Mouse (Mus musculus) T-helper 1 cell (primary cell): ENCODE results near the gene Cacna1h.

ENCODE experiments used
- in situ Hi-C: fragments of 300-600 bp; cut with MboI, MseI; formaldehyde crosslinking; loops from one replicate; pipeline ENCODE4 v1.15.1; 2025; ENCODE audit warnings: high pct_unique_total_duplicates

The Cacna1h gene

DNA sequence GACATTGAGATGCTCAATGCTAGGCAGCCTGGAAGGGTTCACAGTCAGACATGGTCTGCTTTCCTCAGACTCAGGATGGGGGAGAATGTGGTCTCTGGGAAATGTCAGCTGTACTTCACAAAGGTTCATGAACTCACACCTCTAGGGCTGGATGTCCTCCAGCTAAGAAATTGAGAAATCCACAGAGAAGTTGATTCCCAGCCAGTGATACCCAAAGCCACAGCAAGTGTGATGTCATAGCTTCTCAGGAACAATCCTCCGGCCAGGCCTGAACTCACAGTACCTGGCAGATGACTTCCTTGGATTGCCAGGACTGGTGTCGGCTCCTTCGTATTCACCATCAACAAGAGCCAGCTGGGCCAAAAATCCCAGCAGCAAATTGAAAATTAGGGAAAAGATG, 12.3 kb upstream of the Cacna1h start:
- in situ Hi-C loops = no loop called here

DNA sequence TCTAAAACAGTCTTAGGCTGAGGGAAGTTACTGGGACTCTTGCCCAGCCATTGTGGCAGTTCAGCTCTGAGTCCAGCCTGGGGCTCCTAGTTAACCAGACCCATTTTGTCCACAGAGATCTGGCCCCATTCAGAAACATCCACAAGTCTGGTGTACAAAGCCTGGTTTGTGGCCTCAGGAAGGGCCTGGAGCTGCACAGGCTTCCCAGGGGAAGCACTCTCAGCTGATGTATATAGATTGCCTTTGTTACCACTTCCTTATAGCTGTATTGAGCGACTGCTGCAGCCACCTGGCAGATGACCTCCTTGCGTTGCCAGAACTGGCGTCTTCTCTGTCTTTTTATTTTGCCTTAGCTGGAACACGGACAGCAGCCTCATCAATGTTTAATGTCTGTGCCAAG, 11.5 kb upstream of the Cacna1h start:
- in situ Hi-C loops = no loop called here

DNA sequence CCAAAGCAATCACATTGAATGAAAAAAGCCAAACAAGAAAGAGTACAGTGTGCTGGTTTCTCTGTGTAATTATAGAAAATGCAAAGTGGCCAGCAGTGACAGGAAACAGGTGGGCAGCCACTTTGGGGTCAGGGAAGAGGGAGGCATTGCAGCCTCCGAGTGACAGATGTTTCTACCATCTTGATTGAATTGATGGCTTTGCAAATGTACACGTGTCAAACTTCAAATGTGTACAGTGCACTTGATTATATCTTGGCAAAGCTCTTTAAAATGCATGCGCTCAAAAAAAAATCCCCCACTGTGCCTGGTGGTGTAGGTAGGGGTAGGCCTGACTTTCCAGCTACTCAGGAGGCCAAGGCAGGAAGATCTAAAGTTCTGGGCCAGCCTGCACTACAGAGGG, 9.3 kb upstream of the Cacna1h start:
- in situ Hi-C loops = no loop called here

DNA sequence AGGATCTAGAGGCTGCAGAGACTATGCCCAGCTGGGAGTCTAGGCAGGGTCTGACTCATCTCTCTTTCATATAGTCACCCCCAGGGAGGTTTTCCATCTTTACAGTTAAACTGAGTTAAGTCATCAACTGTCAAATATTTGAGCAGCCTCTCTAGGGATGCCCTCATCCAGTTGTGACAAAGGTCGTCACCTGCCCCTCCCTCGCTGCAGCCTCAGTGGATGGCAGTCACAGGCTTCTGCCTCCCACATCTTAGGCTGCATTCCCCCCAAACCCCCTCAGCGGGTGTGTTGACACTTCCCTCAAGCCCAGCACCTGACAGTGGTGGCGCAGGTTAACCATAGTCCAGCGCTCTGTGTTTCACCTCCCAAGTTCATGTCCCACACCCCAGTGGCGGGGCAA, 7.8 kb upstream of the Cacna1h start:
- in situ Hi-C loops = no loop called here

DNA sequence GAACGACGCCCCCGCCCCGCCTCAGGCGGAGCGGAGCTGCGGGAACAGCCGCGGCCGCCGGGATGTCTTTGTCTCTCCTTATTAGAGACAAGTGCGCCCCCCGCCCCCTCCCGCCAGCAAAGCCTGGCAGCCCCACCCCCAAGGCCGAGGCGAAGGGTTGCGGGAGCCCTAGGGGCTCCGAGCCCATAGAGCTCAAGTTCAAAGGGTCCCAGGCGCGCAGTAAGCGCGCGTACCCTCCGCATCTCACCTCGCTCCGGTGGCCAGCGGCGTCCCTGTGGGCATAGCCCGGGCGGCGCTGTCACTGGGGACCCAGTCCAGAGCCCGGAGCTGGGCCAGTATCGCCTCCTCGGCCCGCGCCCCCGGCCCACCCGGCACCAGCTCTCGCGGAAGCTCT, 363 bp downstream of the Cacna1h start:
- in situ Hi-C loops = no loop called here

DNA sequence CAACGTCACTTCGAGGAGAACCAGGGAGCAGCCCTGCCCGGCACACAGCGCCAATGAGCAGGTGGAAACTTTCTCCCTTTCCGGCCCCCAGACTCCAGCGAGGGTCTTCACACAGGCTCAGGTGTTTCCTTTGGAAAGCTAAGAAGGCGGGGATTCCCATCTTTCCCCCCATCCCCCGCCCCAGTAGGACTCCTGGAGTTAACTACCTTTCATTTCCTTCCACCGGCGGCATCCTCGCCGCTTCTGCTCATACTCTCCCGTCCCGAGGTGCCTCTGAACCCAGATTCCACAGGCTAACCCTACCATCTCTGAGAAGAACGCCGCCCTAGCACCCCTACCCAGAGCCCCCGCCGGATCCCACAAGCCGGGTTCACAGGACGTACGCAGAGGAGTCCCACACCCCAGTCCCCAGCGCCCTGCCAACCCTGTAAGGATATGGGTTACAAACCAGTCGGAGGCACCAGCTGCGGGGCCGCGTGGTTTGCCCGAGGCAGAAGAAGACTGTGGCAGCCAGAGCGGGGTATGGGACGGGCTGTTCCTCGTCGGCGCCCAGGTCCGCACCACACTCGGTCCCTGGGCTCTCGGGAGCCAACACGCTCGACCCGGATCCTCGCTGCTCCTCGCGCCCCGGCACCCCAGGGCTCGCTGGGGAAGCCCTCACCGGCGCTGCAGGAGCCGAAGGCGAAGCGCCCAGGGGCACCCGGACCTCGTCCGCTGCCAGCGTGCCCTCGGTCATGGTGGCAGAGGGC, 976 bp downstream of the Cacna1h start:
- in situ Hi-C loops = no loop called here

DNA sequence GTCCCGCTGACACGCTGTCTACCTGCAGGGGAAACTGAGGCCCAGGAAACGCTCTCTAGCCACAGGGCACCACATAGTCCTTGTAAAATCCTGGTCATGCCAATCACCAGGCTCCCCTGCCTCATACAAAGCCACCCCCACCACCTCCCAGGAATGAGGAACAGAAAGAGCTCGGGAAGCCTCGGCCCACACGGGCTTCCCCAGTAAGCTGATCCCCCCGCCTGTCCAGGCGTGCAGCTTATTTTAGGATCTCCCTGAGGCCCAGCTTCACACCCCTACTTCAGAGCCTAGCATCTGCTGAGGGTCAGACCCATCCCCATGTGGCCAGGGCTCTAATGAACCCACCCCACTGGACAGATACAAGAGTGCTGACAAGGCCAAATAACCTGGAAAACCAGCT, 3.0 kb downstream of the Cacna1h start:
- in situ Hi-C loops = no loop called here

DNA sequence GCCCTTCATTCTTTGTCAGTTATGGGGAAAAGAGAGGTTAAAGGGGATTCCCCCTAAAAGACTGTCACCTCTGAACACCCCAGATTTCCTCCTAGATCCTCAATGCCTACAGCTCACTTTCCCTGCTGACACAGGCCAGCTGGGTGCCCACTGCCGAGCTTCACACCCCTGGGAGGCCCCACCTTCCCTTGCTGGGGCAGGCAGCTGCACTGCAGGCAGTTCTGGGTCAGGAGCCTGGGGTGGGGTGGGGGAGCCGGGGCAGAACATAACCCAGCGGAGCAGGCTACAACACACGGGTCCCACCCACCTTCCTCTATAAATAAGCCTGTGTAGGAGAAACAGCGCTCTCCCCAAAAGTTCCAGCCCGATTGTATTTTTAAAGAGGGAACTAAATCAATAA, 3.7 kb downstream of the Cacna1h start:
- in situ Hi-C loops = no loop called here

DNA sequence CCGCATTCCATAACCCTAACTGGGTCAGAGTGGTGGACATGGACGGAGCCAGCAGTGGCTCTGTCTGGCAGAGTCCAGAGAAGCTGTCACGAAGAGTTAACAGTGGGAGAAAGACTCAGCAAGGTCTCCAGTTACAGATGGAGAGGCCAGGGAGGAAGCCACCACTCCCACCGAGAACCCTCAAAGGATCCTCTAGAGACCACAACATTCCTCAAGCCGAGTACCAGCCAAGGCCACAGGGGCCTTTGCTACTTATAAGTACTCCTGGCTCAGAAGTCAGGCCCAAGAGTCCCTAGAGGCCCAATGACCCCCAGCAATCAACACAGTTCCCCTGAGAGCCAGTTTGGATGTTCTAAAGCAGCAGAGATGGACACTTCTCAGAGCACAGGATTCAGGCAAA, 4.3 kb downstream of the Cacna1h start:
- in situ Hi-C loops = no loop called here

DNA sequence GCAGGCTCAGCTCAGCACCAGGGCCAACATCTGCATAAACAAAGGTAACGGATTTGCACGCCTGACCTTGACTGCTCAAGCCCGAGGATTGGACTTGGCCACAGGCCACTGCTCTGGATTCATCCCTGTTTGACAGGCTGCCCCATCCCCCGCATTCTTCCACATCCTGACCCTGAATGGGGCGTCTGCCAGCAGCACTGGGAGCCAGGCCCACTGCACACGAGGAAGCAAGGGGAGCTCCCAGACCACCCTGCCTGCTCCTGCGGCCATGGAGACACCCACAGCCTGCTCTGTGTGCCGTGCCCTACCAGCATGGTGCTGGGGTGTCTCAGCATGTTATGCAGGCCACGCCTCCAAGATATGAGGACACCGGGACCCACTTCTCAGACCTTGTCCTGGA, 6.1 kb downstream of the Cacna1h start:
- in situ Hi-C loops = no loop called here

DNA sequence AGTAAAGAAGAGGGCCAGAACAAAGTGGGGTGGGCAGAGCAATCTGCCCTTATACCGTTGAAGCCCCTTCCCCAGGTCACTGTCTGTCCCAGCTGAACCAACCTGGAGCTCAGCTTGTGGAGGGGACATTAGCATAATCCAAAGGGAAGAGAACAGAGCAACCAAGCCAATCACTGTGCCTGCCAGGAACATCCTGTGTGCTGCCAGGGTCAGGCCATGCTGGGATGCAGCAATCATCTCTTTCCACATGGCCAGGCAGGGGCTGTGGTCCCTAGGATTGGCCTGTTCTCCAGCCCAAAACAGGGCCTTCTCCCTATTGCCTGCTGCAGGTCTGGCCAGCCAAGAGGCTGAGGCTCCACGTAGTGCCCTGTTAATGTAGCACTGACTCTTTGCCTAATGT, 7.6 kb downstream of the Cacna1h start:
- in situ Hi-C loops = no loop called here

DNA sequence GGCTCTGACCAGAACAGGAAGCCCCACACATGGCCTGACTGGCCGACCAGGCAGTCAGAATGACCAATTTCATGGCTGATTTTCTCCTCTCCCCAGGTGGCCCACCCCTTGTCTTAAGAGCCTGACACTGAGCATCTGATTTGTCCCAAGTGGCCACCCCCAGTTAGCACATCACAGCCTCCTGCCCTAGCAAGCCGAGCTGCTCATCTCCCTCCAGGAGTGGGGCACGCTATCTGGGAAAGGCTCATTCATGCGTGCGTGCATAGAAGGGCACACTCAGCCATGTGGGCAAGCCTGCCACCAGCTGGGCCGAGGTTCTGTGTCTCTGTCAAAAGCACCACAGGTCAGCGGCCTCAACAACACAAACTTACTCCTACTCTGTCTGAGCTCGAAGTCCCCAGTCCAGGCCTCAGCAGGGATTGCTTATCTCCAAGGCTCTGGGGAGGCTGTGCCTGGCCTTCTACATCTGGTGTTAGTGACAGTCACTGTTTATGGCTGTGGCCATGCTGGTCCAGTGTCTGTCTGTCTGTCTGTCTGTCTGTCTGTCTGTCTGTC, 9.0 kb downstream of the Cacna1h start:
- in situ Hi-C loops = no loop called here

DNA sequence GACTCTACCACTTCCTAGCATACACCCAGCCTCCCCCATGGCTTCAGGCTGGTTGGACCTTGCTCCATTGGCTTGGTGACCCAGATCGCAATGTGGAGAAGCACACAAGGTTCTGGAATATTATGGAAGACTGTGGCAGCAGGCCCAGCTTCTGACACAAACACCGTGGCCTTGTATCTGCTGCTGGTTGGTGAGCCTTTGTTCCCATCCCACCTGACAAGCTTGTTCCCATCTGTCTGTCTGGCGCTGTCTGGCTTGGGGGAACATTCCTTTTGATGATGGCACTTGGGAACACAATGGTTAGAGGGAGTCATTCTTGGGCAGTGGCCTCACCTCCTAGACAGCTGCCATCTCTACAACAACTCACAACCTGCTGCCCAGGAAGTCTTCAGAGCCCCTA, 12.6 kb downstream of the Cacna1h start:
- in situ Hi-C loops = no loop called here

DNA sequence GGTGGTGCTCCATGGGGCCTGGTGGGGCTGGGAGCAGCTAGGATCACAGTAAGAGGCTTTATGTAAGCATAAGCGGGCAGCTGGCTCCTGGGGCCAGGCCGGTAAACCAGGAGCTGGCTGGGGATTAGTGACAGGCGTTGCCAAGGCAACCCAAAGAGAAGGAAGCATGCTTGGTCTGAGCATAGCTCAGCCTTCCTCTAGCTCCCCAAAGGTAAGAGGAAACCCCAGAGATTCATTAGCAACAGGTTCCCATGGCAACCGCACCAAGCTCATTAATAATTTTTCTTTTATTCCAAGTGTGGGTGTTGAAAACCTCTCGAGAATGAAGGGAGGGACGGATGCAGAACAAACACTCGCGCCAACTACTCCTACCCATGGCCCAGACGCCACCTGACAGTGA, 14.7 kb downstream of the Cacna1h start:
- in situ Hi-C loops = no loop called here

DNA sequence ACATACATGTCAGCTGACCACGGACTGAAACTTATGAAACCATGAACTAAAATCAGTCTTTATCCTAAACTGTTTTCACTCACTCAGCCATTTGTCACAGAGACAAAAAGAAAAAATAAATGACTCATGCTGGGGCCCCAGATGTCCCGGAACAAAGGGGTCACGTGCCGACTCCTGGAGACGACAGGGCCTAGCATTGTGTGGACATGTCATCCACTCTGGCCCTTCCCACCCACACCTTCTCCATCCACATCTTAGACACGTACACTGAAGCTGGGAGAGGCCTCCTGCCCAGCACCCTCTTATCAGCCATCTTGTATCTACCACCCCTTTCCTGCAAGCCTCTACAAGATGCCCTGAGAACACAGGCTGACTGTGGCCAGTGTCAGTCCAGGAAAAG, 15.6 kb downstream of the Cacna1h start:
- in situ Hi-C loops = no loop called here

DNA sequence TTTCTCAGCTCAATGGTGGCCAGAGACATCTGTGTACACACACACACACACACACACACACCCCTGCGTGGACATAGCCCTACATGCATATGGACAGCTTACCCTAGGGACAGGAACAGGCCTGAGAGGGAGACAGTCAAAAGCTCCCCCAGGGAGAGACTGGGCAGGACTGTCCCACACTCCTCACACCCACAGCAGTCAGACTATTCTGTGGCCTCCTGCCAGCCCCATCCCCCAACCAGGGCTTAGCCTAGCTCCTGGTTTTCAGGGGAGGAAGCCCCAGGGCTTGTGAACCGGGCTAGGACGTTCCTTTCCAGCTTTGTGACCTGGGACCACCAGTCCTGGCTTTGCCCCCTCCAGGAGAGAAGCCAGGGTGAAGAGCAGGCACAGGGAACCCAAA, 17.4 kb downstream of the Cacna1h start:
- in situ Hi-C loops = no loop called here

DNA sequence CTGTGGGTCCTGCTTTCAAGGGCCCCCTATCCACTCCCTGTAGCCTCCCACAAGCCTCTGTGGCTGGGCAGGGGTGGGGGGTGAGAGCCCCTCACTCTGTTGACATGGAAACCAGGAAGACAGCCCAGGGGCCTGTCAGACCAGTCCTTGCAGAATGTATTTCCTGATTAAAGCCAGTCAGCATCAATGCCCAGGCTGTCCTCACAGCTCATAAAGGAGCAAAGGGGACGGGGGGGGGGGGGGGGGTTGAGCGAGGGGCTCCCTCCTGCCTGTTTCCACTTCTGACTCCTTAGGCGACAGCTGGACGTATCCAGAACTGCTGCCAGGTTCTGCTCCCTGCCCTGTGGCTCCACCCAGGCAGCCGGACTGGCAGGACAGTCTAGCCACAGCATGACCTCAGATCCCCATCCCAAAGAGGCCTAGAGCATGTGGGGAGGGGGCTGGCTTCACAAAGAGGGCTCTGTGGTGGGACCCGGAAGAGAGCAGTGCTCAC, 18.1 kb downstream of the Cacna1h start:
- in situ Hi-C loops = no loop called here

DNA sequence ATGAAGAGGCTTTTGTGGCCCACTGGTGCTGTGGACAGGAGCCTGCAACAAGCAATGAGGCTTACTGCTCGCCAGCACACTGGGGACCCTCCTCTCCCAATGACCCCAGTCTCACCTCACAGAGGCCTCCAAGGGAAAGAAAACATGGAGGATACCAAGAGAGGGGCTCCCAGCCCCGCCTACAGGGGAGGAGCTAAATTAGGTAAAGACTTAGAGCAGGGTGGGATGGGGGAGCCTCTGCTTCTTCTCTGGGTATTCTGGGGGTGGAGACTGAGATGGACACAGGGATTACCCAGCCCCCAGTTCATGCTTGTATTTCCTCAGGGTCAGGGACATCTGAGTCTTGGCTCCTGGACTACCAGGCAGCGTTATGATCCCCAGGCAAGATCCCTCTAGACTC, 18.7 kb downstream of the Cacna1h start:
- in situ Hi-C loops = no loop called here

DNA sequence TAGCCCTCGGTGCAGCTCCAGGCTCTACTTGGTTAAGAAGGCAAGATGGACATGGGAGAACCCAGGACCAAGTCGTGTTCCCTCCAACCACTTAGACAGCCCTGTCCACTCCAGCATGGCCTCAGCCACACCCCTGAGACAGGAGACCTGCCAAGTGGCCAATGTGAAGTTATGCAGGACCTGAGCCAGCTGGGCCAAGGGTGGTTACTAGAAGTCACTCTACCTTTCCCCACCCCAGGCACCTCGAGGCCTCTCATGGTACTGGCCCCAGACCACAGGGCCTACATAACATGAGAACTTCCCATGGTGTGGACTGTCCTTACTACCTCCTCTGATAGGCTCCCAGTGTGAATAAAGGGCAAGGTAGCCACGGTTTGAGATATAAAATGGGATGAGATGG, 19.4 kb downstream of the Cacna1h start:
- in situ Hi-C loops = no loop called here

DNA sequence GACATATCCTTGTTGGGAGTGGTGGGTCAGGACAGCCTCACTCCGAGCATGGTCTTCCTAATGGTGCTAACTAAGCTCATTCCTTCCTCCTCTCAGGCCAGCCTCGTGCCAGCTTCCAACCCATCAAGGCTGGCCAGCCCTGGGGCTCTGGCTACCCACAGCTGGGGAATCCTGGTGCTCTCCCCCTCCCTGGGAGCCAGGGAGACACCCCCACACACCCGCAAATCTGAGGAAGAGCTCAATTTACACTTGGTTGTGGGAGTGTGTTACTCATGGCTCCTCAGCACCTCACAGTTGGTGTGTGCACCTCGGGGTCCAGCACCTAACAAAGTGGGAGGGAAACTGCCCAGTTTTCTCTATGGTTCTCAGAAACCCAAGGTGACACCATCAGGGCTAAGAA, 22.3 kb downstream of the Cacna1h start:
- in situ Hi-C loops = no loop called here

DNA sequence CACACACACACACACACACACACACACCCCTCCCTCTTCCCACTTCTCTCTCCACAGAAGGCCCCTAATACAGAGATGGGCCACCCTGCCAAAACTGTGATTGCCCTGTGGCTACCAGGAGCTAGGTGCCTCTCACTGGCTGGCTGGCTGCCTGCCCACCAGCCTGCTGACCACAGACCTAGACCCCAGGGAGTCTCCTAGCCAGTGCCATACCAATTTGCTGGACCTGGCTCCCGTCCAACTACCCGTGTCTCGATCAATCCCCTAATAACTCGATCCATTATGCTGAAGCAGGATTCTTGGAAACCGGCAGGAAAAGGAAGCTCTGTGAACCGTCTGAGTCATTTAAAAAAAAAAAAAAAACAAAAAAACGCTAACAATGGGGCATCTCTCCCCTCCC, 22.8 kb downstream of the Cacna1h start:
- in situ Hi-C loops = no loop called here

DNA sequence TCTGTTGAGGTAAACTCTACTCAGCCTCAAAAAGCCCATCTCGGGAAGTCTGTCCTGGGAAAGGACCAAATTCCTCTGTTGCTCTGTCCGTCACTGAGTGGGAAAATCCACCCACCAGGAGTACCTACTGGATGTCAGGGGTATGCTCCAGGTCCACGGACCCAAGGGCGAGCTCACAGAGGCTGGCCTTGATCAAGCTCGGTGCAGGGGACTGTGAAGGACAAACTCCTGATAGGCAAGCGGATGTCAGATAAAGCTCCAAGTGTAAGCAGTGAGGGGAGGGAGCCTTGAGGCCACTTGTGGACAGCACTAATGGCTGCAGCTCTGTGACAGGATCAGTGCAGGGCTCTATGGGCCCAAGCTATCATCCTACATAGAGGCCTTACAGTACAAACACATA, 23.4 kb downstream of the Cacna1h start:
- in situ Hi-C loops = no loop called here

DNA sequence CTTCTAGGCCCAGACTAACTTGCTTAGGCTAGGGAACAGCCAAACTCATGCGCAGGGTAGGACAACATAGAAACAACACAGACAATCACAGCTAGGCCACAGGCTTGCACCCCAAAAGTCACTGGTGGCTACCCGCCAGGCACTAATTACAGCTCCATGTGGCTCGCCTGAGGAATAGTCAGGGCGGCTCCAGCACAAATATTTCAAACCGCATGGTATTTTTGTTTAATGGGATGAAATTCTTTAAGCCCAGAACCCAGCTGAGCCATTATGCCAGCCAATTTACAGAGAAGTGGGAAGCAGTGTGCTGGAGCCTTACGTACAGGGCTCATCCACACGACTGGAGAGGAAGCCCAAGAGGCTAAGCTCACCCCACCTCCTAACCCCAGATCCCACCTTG, 24.0 kb downstream of the Cacna1h start:
- in situ Hi-C loops = no loop called here
